Mouse (Mus musculus) brain, embryonic 14.5 days (tissue): Measurements from ENCODE around the gene Erc2. TPM values are rescaled to one million over a fixed set of nuclear protein-coding genes. Genes with fewer than 3 reads are reported as not detected.
A peak's percentile ranks its signal among the peaks of the same experiment; 100 is the strongest.

Source experiments
- DNase-seq: peaks from one replicate; pipeline ENCODE4 v3.0.0-alpha.2; 2011; ENCODE audit warnings: low read depth
- CTCF ChIP-seq: fragments of 200-500 bp; IDR thresholded peaks from 2 replicates; pipeline ENCODE4 v1.5.1; 2012; ENCODE audit warnings: inconsistent platforms, mild to moderate bottlenecking, moderate library complexity, borderline replicate concordance; ENCODE audit not compliant: insufficient read depth, insufficient read length; ENCODE audit errors: extremely low read depth
- POLR2A ChIP-seq: fragments of 200-500 bp; IDR thresholded peaks from 2 replicates; pipeline ENCODE4 v1.6.1; 2012; ENCODE audit warnings: mild to moderate bottlenecking, inconsistent platforms, borderline replicate concordance; ENCODE audit not compliant: poor library complexity, insufficient read depth, insufficient read length, severe bottlenecking; ENCODE audit errors: extremely low read depth
- polyA plus RNA-seq: library from polyadenylated mRNA; depleted of rRNA; stranded (reverse); fragments of >200 nt; gene quantifications from 2 replicates; pipeline ENCODE4 v1.2.3, GENCODE M21; 2012

Erc2 gene
- polyA plus RNA-seq, 1 experiment: 59.4 TPM

DNA sequence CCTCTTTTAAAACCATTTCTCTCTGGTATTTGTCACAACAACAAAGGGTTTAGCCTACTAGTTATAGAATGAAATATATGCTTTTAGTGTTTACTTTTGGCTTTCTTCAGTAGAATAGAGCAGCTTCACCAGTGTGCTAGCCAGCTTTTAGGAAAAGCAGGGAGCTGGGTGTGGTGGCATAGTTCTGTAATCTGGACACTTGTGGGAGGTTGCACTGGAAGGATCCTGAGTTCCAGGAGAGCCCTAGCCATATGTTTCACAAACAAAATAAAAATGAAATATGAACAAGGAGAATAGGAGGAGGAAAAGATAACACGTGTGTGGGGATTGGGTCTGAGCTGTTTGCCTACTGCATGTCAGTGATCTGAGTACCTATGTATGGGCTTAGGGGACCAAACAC lies 658.1 kb downstream of the Erc2 start:
- no peak for TF ChIP-seq POLR2A
- TF ChIP-seq CTCF: no peak
- DNase-seq: no peak

DNA sequence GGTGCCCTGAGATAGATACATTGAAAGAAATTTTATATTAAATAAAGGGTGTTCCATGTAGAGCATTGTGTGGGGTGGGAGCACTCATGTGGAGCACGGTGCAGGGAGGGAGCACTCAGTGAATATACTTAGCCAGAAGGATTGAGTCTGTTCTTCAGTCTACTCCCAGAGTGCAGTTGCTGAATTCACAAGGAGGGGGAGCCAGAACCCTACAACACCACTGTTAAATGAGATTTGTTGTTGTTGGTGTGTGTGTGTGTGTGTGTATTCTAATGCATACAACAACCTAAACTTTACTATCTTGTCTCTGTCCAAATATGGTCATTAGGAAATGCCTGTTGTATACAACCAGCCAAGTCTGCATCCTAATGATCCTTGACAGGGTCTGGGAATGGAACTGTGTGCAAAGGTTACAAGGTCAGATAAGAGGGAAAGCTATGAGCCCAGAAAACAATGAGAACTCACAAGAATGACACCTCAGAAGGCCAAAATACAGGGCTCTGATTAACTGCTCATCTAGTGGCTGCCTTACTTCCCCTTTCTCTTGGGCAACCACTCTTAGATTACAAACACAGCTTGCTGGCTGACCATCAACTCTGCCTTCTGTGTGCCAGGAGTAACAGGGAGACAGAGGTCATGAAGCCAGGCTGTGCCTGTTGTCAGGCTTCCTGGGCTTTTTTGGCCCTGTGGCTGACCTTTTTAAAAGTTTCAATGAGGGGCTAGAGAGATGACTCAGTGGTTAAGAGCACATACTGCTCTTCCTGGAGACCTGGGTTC lies 661.3 kb downstream of the Erc2 start:
- no peak for TF ChIP-seq POLR2A
- TF ChIP-seq CTCF: peak; percentile 13; the same call in 1 of the 2 replicates
- no peak for DNase-seq

DNA sequence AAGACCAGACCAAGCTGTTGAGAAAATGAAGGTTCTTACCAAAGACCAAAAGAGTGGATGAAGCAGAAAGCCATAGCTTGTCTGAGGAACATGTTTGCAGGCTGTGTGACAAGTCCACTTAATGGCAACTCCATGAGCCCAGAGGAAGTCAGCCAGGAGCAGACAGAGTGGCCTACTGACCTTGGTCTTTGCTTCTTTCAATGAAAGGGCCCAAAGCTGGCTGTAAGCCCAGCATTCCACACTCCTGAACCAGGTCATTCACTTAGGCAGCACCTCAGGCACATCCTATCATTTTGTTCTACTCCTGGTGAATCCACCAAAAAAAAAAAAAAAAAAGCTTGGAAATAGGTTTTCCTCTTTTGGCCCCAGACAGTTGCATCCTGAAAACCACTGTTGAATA lies 664.3 kb downstream of the Erc2 start:
- TF ChIP-seq POLR2A: no peak
- no peak for TF ChIP-seq CTCF
- no peak for DNase-seq

DNA sequence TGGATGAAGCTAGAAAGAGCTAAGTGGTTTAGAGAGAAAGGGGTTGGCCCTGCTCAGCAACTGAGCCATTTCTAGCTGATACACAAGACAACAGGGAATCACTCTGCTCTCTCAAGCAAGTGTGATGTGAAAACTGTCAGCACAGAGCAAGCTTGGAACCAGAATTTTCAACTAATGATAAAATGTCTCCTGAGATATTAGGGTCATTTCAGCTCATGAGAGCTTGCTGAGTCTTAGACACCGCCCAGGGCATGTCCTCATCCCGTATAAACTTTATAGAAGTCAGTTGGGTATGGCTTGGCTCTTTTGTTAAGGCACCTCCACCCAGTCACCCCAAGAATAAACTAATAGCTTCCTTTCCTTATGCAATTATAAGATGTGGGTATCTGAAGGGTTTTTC lies 666.0 kb downstream of the Erc2 start:
- TF ChIP-seq POLR2A: no peak
- TF ChIP-seq CTCF: no peak
- no peak for DNase-seq

DNA sequence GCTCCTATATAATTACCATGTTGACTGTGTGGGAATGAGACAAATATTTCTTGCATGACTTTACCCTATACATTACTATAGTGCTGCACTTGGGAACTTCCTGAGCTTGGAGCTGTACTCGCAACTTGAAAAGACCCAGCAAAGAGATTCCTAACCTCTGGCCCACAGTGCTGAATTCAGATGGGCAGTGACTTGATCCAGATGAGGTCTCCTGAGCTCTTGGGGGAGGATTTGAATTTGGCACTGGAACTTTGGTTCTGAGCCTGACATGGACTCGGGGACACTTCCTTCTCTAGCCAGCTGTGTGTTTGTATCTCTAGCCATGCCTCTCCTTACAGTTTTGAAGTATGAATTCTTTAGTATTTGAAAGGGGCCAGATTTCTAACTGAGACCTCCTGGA lies 666.7 kb downstream of the Erc2 start:
- TF ChIP-seq POLR2A (no peak), CTCF (no peak)
- no peak for DNase-seq

DNA sequence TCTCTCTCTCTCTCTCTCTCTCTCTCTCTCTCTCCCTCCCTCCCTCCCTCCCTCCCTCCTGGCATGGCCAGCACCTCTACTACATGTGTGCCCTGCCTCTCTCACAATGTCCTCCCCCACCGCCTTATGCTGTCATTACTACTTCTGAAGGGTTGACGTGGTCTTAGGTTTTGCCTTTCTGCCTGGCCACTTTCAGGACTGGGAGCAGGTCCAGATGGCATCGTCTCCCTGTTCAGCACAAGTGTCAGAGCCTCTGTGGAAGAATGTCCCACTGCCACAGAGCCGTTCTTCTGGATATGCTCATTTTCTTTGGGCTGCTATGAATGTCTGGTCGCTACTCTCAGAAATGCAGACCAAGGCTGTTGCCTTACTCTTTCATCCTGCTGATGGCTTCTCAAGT lies 671.7 kb downstream of the Erc2 start:
- no peak for DNase-seq
- TF ChIP-seq POLR2A: no peak
- no peak for TF ChIP-seq CTCF

DNA sequence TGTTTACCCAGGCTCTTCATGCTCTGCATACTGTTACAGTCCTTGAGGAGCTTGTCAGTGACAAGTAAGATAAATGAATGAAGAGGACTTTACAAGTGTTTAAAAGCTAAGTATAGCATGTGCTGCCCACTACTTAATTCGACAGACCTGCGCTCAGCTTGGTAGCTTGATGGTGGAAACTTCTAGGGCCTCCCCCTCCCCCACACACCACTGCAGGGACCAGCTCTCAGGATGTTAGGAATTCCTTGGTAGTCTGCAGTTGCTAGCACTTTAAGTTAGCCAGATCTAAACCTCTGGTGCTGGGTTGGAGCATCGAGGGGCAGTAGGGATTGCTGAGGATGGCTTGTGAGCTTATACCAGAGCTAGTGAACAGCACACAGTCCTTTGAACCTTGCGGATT lies 672.9 kb downstream of the Erc2 start:
- no peak for TF ChIP-seq POLR2A
- DNase-seq: no peak

DNA sequence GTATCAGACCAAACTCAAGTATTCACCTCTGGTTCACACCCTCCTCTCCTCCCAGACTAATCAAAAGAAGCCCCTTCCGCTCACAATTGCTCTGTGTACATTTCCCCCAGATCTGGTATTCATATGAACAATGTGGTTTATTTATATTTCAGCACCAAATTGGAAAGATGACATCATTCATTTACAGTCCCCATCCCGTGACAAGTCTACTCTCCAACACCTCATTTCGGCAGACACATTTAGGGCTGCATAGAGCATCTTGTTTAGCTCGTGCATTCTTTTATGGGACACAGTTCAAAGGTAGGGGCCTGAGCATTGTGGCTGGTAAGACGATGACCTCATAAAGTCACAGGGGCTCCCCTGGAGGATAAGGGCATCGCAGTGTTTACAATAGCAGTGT lies 677.9 kb downstream of the Erc2 start:
- DNase-seq: no peak
- TF ChIP-seq POLR2A: no peak
- no peak for TF ChIP-seq CTCF

DNA sequence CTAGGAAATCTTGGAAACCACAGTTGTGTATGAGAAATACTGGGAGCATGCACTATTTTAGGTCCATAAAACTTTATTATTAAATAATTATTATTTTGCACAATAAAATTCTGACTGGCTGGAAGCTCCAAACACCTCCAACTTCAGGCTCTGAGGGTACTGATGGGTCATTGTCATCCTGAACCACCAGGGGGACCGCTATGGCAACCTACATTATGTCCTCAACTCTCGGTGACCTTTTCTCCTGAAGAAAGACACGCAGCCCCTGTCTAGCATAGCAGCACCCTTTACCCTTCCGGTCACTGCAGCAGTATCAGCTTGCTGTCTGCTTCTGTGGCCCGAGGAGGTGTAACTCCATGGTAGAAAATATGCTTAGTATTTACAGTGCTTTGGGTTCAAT lies 679.0 kb downstream of the Erc2 start:
- TF ChIP-seq POLR2A: no peak
- peak; percentile 7; the same call in 1 of the 2 replicates for TF ChIP-seq CTCF

DNA sequence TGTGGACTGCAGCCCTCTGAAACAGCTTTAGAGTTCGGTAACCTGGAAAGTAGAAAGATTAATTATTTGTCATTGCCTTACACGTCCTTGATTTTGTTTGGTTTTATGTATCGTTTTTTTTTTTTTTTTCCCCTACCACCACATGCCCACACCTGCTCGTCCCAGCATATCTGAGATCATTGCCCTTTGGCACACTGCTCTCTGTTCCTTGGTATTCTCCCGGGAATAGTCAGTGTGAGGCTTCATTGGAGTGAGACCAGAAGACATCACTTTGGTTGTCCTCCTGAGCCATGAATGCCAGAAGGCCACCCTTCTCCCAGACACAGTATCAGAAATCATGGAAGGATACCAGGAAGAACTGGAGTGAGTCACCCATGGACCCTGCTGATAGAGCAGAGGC lies 681.9 kb downstream of the Erc2 start:
- DNase-seq: no peak
- no peak for TF ChIP-seq POLR2A
- TF ChIP-seq CTCF: no peak

More for the DNA sequence above, 679.0 kb downstream of the Erc2 start:
- DNase-seq: no peak

DNA sequence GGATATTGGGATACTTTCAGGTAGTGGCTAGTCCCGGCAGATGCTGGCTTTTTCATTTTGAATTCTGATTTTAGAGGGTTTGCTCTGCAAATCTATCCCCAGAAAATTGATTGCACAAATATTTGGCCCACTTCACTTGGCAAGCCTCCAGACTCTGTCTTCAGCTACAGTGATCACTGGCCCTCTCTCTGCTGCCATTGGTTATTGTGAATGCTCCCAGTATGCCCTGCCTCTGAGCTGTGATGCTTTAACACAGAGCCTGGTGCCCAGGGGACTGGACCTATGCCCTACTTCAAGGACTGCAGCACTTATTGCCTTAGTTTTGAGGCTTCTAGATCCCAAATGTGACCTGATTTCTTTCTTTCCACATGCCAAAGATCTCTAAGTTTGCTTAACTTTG lies 686.4 kb downstream of the Erc2 start:
- no peak for TF ChIP-seq CTCF
- no peak for TF ChIP-seq POLR2A
- no peak for DNase-seq

DNA sequence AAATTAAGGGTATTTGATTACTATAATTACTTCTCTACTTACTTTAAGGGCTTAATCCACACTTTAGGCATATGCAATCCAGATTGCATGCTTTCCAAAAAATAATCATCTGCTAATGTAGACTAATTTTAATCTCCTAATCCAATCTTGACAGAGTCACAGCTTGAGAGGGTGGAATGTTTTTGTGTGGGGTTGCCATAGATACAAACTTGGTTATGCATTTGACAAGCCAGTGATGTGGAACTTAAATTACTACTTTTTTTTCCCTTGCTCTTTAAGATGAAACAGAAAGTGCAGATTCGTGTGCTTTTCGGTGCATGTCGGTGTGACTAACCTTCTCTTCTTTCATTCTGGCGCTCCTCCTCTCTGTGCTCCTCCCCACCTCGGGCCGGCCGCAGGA lies 694.6 kb downstream of the Erc2 start:
- peak; percentile 27 for DNase-seq
- TF ChIP-seq CTCF: no peak
- no peak for TF ChIP-seq POLR2A

DNA sequence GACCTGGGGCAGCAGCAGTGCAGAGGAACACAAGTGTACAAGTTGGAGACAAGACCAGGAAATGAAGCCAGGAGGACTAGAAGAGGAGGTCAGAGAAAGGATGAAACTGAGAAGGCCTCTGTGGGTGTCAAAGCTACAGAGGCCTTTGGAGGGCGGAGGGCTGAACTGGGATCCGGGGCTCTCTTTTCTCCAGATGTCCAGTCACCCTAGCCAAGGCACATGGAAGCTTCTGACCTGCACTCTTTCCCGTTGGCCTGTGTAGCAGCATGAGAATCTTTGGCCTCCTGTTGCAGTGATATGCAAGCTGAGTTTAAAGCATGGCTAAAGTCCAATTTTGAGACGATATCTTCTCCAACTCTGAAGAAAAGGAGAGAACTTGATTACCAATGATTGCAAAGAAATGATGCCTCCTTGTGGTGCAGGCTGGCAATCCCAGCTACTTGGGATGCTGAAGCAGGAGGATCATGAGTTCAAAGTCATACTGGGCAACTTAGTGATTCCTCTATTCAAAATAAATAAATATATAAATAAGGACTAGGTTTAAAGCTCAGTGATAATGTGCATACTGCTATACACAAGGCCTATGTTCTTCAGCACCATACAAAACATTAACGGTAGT lies 699.8 kb downstream of the Erc2 start:
- no peak for DNase-seq

More for the DNA sequence above, 699.8 kb downstream of the Erc2 start:
- TF ChIP-seq CTCF (no peak), POLR2A (no peak)
